Mouse (Mus musculus) bone marrow macrophage, adult 2 months (primary cell): ENCODE measurements around the gene Mrpl54.

Experiments used
- CTCF ChIP-seq: IDR thresholded peaks from 2 replicates; pipeline ENCODE4 v1.5.1; 2012; ENCODE audit warnings: low read depth, mild to moderate bottlenecking, low read length, moderate library complexity
- POLR2A ChIP-seq: IDR thresholded peaks from 2 replicates; pipeline ENCODE4 v1.6.1; 2012; ENCODE audit warnings: mild to moderate bottlenecking, low read depth, low read length, borderline replicate concordance

- TF ChIP-seq CTCF (no peak), POLR2A (0 out of 2 replicates have a peak, but pooled peaks have one; percentile 12)
Measured at GRCm38 (mm10) chr10:81233226-81233585, 33.5 kb downstream of the Mrpl54 start.
